In genomic region chr6:28717845-28718237, GRCm38 (mm10) we compare ENCODE assay signal across 19 mouse cellular contexts.
A peak's percentile ranks its signal among the peaks of the same experiment; 100 is the strongest.
DNase-seq lines count a peak whose midpoint lies in the region; ATAC-seq lines count a peak whose summit lies in the region.
"Had no signal": no experiment of that assay in that cellular context is flagged by ENCODE, and none has a peak within 500 bp of the region (broad histone marks: within the 10 kb centered on the region; RNA-seq: fewer than 3 reads in every experiment).

No protein-coding gene starts in this region.

- H3K27me3 ChIP-seq in forebrain, embryonic 16.5 days (replicated peaks; ENCODE audit: control insufficient read depth, insufficient read depth, low read length) = no peaks in the 10 kb centered on the region
- H3K27me3 ChIP-seq in forebrain, embryonic 15.5 days = no peaks in the 10 kb centered on the region
- no peaks in the 10 kb centered on the region for H3K27me3 ChIP-seq in hindbrain, embryonic 16.5 days (replicated peaks; ENCODE audit: control insufficient read depth, insufficient read depth, low read length)
- no peaks in the 10 kb centered on the region for H3K27me3 ChIP-seq in hindbrain, embryonic 11.5 days (ENCODE audit: control insufficient read depth, insufficient read depth, low read length)
- no peaks in the 10 kb centered on the region for H3K27me3 ChIP-seq in midbrain, embryonic 10.5 days (ENCODE audit: low read depth, poor library complexity, severe bottlenecking)
- no peaks in the 10 kb centered on the region for H3K27me3 ChIP-seq in midbrain, embryonic 14.5 days (ENCODE audit: control insufficient read depth, insufficient read depth, low read length)
- H3K27me3 ChIP-seq in stomach, embryonic 16.5 days (ENCODE audit: control insufficient read depth, insufficient read depth, low read length) = no peaks in the 10 kb centered on the region
- H3K27me3 ChIP-seq: embryonic facial prominence, embryonic 12.5 days; liver, embryonic 12.5 days; neural tube, embryonic 13.5 days had no signal

- peaks cover 6% of the 10 kb centered on the region; the same call in 1 of the 2 replicates for H3K4me1 ChIP-seq in forebrain, embryonic 16.5 days (replicated peaks; ENCODE audit: control insufficient read depth, insufficient read depth, low read length)
- peaks cover 11% of the 10 kb centered on the region for H3K4me1 ChIP-seq in forebrain, embryonic 15.5 days
- peaks cover 10% of the 10 kb centered on the region for H3K4me1 ChIP-seq in hindbrain, embryonic 16.5 days (ENCODE audit: control insufficient read depth, insufficient read depth, low read depth, low read length)
- H3K4me1 ChIP-seq in hindbrain, embryonic 11.5 days (replicated peaks; ENCODE audit: control insufficient read depth, insufficient read depth, low read length) = no peaks in the 10 kb centered on the region
- H3K4me1 ChIP-seq in midbrain, embryonic 10.5 days = peaks cover 17% of the 10 kb centered on the region
- H3K4me1 ChIP-seq in midbrain, embryonic 14.5 days (ENCODE audit: control insufficient read depth, insufficient read depth, low read length) = peaks cover 5% of the 10 kb centered on the region; the same call in 1 of the 2 replicates
- H3K4me1 ChIP-seq in stomach, embryonic 16.5 days (ENCODE audit: control insufficient read depth, insufficient read depth, low read length) = peaks cover 9% of the 10 kb centered on the region
- H3K4me1 ChIP-seq: embryonic facial prominence, embryonic 12.5 days; limb, embryonic 10.5 days had no signal

- H3K9me3 ChIP-seq in forebrain, embryonic 16.5 days (ENCODE audit: control insufficient read depth, low read length) = no peaks in the 10 kb centered on the region
- H3K9me3 ChIP-seq in forebrain, embryonic 15.5 days = no peaks in the 10 kb centered on the region
- H3K9me3 ChIP-seq in hindbrain, embryonic 16.5 days (ENCODE audit: control insufficient read depth, low read length) = no peaks in the 10 kb centered on the region
- no peaks in the 10 kb centered on the region for H3K9me3 ChIP-seq in hindbrain, embryonic 11.5 days (ENCODE audit: control insufficient read depth, low read length)
- no peaks in the 10 kb centered on the region for H3K9me3 ChIP-seq in midbrain, embryonic 10.5 days (replicated peaks)
- no peaks in the 10 kb centered on the region for H3K9me3 ChIP-seq in midbrain, embryonic 14.5 days (ENCODE audit: control insufficient read depth, low read length)
- no peaks in the 10 kb centered on the region for H3K9me3 ChIP-seq in stomach, embryonic 16.5 days (replicated peaks; ENCODE audit: control insufficient read depth, low read length)
- H3K9me3 ChIP-seq: embryonic facial prominence, embryonic 12.5 days; hindbrain, embryonic 10.5 days; limb, embryonic 10.5 days; liver, embryonic 12.5 days; neural tube, embryonic 13.5 days had no signal

- no peaks in the 10 kb centered on the region for H3K36me3 ChIP-seq in forebrain, embryonic 16.5 days (ENCODE audit: control insufficient read depth, insufficient read depth)
- H3K36me3 ChIP-seq in forebrain, embryonic 15.5 days = no peaks in the 10 kb centered on the region
- H3K36me3 ChIP-seq in hindbrain, embryonic 16.5 days (ENCODE audit: control insufficient read depth, insufficient read depth, low read length) = no peaks in the 10 kb centered on the region
- H3K36me3 ChIP-seq in hindbrain, embryonic 11.5 days (ENCODE audit: control insufficient read depth, insufficient read depth, low read length) = no peaks in the 10 kb centered on the region
- peaks cover 3% of the 10 kb centered on the region; the same call in 1 of the 2 replicates for H3K36me3 ChIP-seq in midbrain, embryonic 10.5 days
- no peaks in the 10 kb centered on the region for H3K36me3 ChIP-seq in midbrain, embryonic 14.5 days (ENCODE audit: control insufficient read depth, insufficient read depth, low read length)
- H3K36me3 ChIP-seq in stomach, embryonic 16.5 days (ENCODE audit: control insufficient read depth, insufficient read depth, low read length) = no peaks in the 10 kb centered on the region
- H3K36me3 ChIP-seq: embryonic facial prominence, embryonic 12.5 days; neural tube, embryonic 13.5 days had no signal

- no peak overlapping the region for H3K27ac ChIP-seq in forebrain, embryonic 16.5 days (ENCODE audit: low read length)
- H3K27ac ChIP-seq in forebrain, embryonic 15.5 days (replicated peaks) = no peak overlapping the region
- no peak overlapping the region for H3K27ac ChIP-seq in hindbrain, embryonic 16.5 days (ENCODE audit: low read depth, low read length)
- no peak overlapping the region for H3K27ac ChIP-seq in hindbrain, embryonic 11.5 days (ENCODE audit: low read depth, low read length)
- H3K27ac ChIP-seq in midbrain, embryonic 10.5 days (replicated peaks) = 0 out of 2 replicates have a peak overlapping the region, but pooled peaks have one; percentile 23
- no peak overlapping the region for H3K27ac ChIP-seq in midbrain, embryonic 14.5 days (replicated peaks; ENCODE audit: low read depth, low read length)
- H3K27ac ChIP-seq in stomach, embryonic 16.5 days (ENCODE audit: low read length) = no peak overlapping the region; the same call in 1 of the 2 replicates
- H3K27ac ChIP-seq: embryonic facial prominence, embryonic 12.5 days; hindbrain, embryonic 10.5 days; limb, embryonic 10.5 days; liver, embryonic 12.5 days; neural tube, embryonic 13.5 days had no signal

- no peak overlapping the region for H3K4me3 ChIP-seq in forebrain, embryonic 16.5 days (replicated peaks; ENCODE audit: low read length)
- no peak overlapping the region for H3K4me3 ChIP-seq in forebrain, embryonic 15.5 days
- H3K4me3 ChIP-seq in hindbrain, embryonic 16.5 days (ENCODE audit: low read length) = no peak overlapping the region
- H3K4me3 ChIP-seq in hindbrain, embryonic 11.5 days (ENCODE audit: low read depth, low read length) = no peak overlapping the region
- H3K4me3 ChIP-seq in midbrain, embryonic 10.5 days = no peak overlapping the region
- no peak overlapping the region for H3K4me3 ChIP-seq in midbrain, embryonic 14.5 days (replicated peaks; ENCODE audit: low read depth, low read length)
- no peak overlapping the region for H3K4me3 ChIP-seq in stomach, embryonic 16.5 days (replicated peaks; ENCODE audit: low read length)
- H3K4me3 ChIP-seq: embryonic facial prominence, embryonic 12.5 days; hindbrain, embryonic 10.5 days; limb, embryonic 10.5 days; liver, embryonic 12.5 days; neural tube, embryonic 13.5 days had no signal

- H3K9ac ChIP-seq in forebrain, embryonic 16.5 days (replicated peaks; ENCODE audit: low read depth, low read length) = no peak overlapping the region
- no peak overlapping the region for H3K9ac ChIP-seq in forebrain, embryonic 15.5 days (replicated peaks)
- no peak overlapping the region for H3K9ac ChIP-seq in hindbrain, embryonic 16.5 days (ENCODE audit: low read depth, low read length)
- no peak overlapping the region for H3K9ac ChIP-seq in hindbrain, embryonic 11.5 days (ENCODE audit: low read depth, low read length)
- no peak overlapping the region for H3K9ac ChIP-seq in midbrain, embryonic 14.5 days (replicated peaks; ENCODE audit: low read length)
- no peak overlapping the region for H3K9ac ChIP-seq in stomach, embryonic 16.5 days (ENCODE audit: low read length)
- H3K9ac ChIP-seq: embryonic facial prominence, embryonic 12.5 days; liver, embryonic 12.5 days; neural tube, embryonic 13.5 days had no signal

- ATAC-seq in forebrain, embryonic 16.5 days = 0 out of 2 replicates have a peak, but pooled peaks have one; percentile 20
- ATAC-seq in forebrain, embryonic 15.5 days (replicated peaks) = no peak
- peak; percentile 51 for ATAC-seq in hindbrain, embryonic 16.5 days
- ATAC-seq in hindbrain, embryonic 11.5 days (ENCODE audit: low FRiP score) = no peak
- no peak for ATAC-seq in midbrain, embryonic 14.5 days (ENCODE audit: low FRiP score, low TSS enrichment)
- ATAC-seq in stomach, embryonic 16.5 days (ENCODE audit: insufficient read depth, low FRiP score) = peak; percentile 41; the same call in 1 of the 2 replicates
- ATAC-seq: liver, embryonic 12.5 days had no signal

- no peak for DNase-seq in hindbrain, embryonic 11.5 days (ENCODE audit: low spot score)
- DNase-seq in midbrain, embryonic 10.5 days (ENCODE audit: low spot score) = no peak
- DNase-seq in midbrain, embryonic 14.5 days = no peak
- DNase-seq in embryo, embryonic 10 days (ENCODE audit: low spot score) = no peak
- DNase-seq: cerebellum, adult 11 months; cerebellum, postnatal 25 days; kidney, adult 11 months; layer of hippocampus, postnatal 36 days; right cerebral cortex, postnatal 25 days had no signal

- no peak overlapping the region for H3K4me2 ChIP-seq in forebrain, embryonic 16.5 days (ENCODE audit: low read length)
- no peak overlapping the region for H3K4me2 ChIP-seq in forebrain, embryonic 15.5 days (replicated peaks)
- no peak overlapping the region for H3K4me2 ChIP-seq in hindbrain, embryonic 16.5 days (ENCODE audit: low read length)
- no peak overlapping the region for H3K4me2 ChIP-seq in hindbrain, embryonic 11.5 days (replicated peaks; ENCODE audit: low read depth, low read length)
- H3K4me2 ChIP-seq in midbrain, embryonic 14.5 days (ENCODE audit: low read length) = no peak overlapping the region
- no peak overlapping the region for H3K4me2 ChIP-seq in stomach, embryonic 16.5 days (ENCODE audit: low read depth, low read length)
- H3K4me2 ChIP-seq: embryonic facial prominence, embryonic 12.5 days; heart, embryonic 11.5 days; liver, embryonic 12.5 days; neural tube, embryonic 13.5 days had no signal

- WGBS in forebrain, embryonic 16.5 days = 26% methylated on average over 4 of the region's 4 CpGs
- WGBS in forebrain, embryonic 15.5 days = 23% methylated on average over 4 of the region's 4 CpGs
- WGBS in hindbrain, embryonic 16.5 days = 38% methylated on average over 4 of the region's 4 CpGs
- 63% methylated on average over 4 of the region's 4 CpGs for WGBS in hindbrain, embryonic 11.5 days
- WGBS in midbrain, embryonic 10.5 days = 58% methylated on average over 4 of the region's 4 CpGs
- WGBS in midbrain, embryonic 14.5 days = 39% methylated on average over 4 of the region's 4 CpGs
- WGBS in stomach, embryonic 16.5 days = 27% methylated on average over 4 of the region's 4 CpGs

Comparison
In these comparisons a context has a peak if more than half of its experiments do, and no peak if none do; other contexts are left out.
1. ATAC-seq: peak in forebrain, embryonic 16.5 days (single experiment), hindbrain, embryonic 16.5 days (single experiment) and stomach, embryonic 16.5 days (single experiment); none in forebrain, embryonic 15.5 days (single experiment), hindbrain, embryonic 11.5 days (single experiment) and midbrain, embryonic 14.5 days (single experiment).